ENCODE assay signal across 22 mouse cellular contexts in the genomic region with DNA sequence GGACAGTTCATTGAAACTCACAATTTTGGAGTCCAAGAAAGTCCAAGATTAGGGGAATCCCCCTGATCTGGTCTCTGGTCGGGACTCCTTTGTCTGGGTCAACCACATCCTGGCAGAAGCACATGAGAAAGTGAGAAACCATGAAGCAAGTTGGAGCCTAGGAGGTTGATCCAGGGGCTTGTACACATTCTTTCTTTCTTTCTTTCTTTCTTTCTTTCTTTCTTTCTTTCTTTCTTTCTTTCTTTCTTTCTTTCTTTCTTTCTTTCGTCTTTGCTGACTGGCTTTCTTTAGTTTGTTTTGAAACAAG. TPM values are rescaled to one million over a fixed set of nuclear protein-coding genes. Genes with fewer than 3 reads are reported as not detected.
DNase-seq lines count a peak whose midpoint lies in the region; ATAC-seq and TF ChIP-seq lines count a peak whose summit lies in the region.
"Had no signal": no experiment of that assay in that cellular context is flagged by ENCODE, and none has a peak within 500 bp of the region (broad histone marks: within the 10 kb centered on the region; RNA-seq: fewer than 3 reads in every experiment).

No protein-coding gene starts in this region.

- no peak overlapping the region for H3K4me3 ChIP-seq in CH12.LX (replicated peaks in 1 of 3; ENCODE audit: low read depth in 2 of 3, low read length in 2 of 3, poor library complexity in 1 of 3)
- H3K4me3 ChIP-seq: forebrain, embryonic 10.5 days; forebrain, embryonic 13.5 days; hindbrain, embryonic 10.5 days; hindbrain, embryonic 13.5 days had no signal

- TF ChIP-seq EP300 in CH12.LX (IDR thresholded peaks at IDR 0.05; ENCODE audit: low read length): peak; percentile 84

- ATAC-seq in inflammation-experienced regulatory T-cells, adult 6 months: peak; percentile 34
- ATAC-seq in neutrophil, adult 5-6 weeks (ENCODE audit: extremely low read depth, insufficient number of reproducible peaks, low FRiP score, poor library complexity, severe bottlenecking): peak; percentile 32; the same call in 1 of the 2 replicates
- ATAC-seq: forebrain, embryonic 13.5 days; forebrain, embryonic 16.5 days; hindbrain, embryonic 16.5 days; intestine, embryonic 16.5 days had no signal

- no peak for TF ChIP-seq CTCF in CH12.LX (conservative IDR thresholded peaks at IDR 0.05 in 1 of 2, IDR thresholded peaks at IDR 0.05 in 1 of 2; ENCODE audit: low read depth in 2 of 2, low read length in 2 of 2)

- in situ Hi-C loops in CH12.LX (cut with MboI; ENCODE audit: low pct_ligation_motif_present, low pct_unique_long_range_greater_than_20kb, low sequenced_read_pairs): no loop called here

- TF ChIP-seq RAD21 in CH12.LX (IDR thresholded peaks at IDR 0.05; ENCODE audit: low read depth, low read length): no peak; the same call in 1 of the 2 replicates

- DNase-seq in CH12.LX (ENCODE audit: extremely low read depth): no peak
- DNase-seq in heart, postnatal 4 days: no peak
- no peak for DNase-seq in left cerebral cortex, adult 18-20 months (ENCODE audit: low spot score in 2 of 2)
- no peak for DNase-seq in cerebellum, adult 11-12 months
- DNase-seq: adrenal gland, adult 2 months; adrenal gland, postnatal 14 days; cerebellum, adult 11 months; cerebellum, adult 8-10 months; cerebellum, postnatal 10 days; cerebellum, postnatal 36 days; gastrocnemius, postnatal 10 days; gastrocnemius, postnatal 36 days had no signal

- H3K9me3 ChIP-seq in CH12.LX (replicated peaks; ENCODE audit: low read length): no peaks in the 10 kb centered on the region
- H3K9me3 ChIP-seq: forebrain, embryonic 10.5 days; forebrain, embryonic 13.5 days; hindbrain, embryonic 10.5 days; hindbrain, embryonic 13.5 days had no signal

- H3K4me2 ChIP-seq in CH12.LX (ENCODE audit: insufficient read depth, low read depth, poor library complexity, severe bottlenecking): peak overlapping the region; percentile 82
- H3K4me2 ChIP-seq: forebrain, embryonic 13.5 days; heart, embryonic 11.5 days; hindbrain, embryonic 13.5 days had no signal

- dilution Hi-C loops in CH12.LX (cut with MboI; ENCODE audit: extremely low pct_ligation_motif_present, extremely low pct_unique_long_range_greater_than_20kb, low sequenced_read_pairs): no loop called here

- peaks cover 55 to 89% of the 10 kb centered on the region in 2 experiments for H3K4me1 ChIP-seq in CH12.LX (ENCODE audit: control insufficient read depth in 1 of 2, insufficient read depth in 2 of 2)

- peak overlapping the region; percentile 99 for H3K27ac ChIP-seq in CH12.LX (ENCODE audit: insufficient read depth, low read depth)
- H3K27ac ChIP-seq: forebrain, embryonic 10.5 days; forebrain, embryonic 13.5 days; hindbrain, embryonic 10.5 days; hindbrain, embryonic 13.5 days had no signal

- no peaks in the 10 kb centered on the region for H3K36me3 ChIP-seq in CH12.LX (replicated peaks in 1 of 2; ENCODE audit: control insufficient read depth in 1 of 2, insufficient read depth in 1 of 2, low read length in 1 of 2)
- H3K36me3 ChIP-seq: forebrain, embryonic 10.5 days; hindbrain, embryonic 10.5 days; hindbrain, embryonic 13.5 days had no signal

- no peaks in the 10 kb centered on the region for H3K27me3 ChIP-seq in CH12.LX (replicated peaks)

- no peak for TF ChIP-seq POLR2A in CH12.LX (IDR thresholded peaks at IDR 0.05; ENCODE audit: low read depth, low read length)

- H3K79me2 ChIP-seq in CH12.LX (replicated peaks; ENCODE audit: control insufficient read depth, extremely low read depth, insufficient read depth, poor library complexity, severe bottlenecking): peaks cover 3% of the 10 kb centered on the region; the same call in 1 of the 2 replicates

- H3K9ac ChIP-seq in CH12.LX (ENCODE audit: insufficient read depth, low read depth): no peak overlapping the region
- H3K9ac ChIP-seq: forebrain, embryonic 13.5 days; hindbrain, embryonic 13.5 days had no signal

TF ChIP-seq in CH12.LX, 34 proteins besides CTCF, POLR2A, EP300 and RAD21:
- TF ChIP-seq CHD2 (IDR thresholded peaks at IDR 0.05; ENCODE audit: low read length) (peak; percentile 71; the same call in 1 of the 2 replicates), ELF1 (IDR thresholded peaks at IDR 0.05; ENCODE audit: low read depth, low read length) (no peak), MAFK (IDR thresholded peaks at IDR 0.05; ENCODE audit: insufficient replicate concordance, low read length) (0 out of 2 replicates have a peak, but pooled peaks have one; percentile 52), MEF2A (IDR thresholded peaks at IDR 0.05; ENCODE audit: borderline replicate concordance, low read depth, low read length) (peak; percentile 86), RCOR1 (conservative IDR thresholded peaks at IDR 0.05; ENCODE audit: low read depth, low read length) (peak; percentile 84; the same call in 1 of the 2 replicates), MAX (IDR thresholded peaks at IDR 0.05; ENCODE audit: low read length) (peak; percentile 56; the same call in 1 of the 2 replicates), MXI1 (IDR thresholded peaks at IDR 0.05; ENCODE audit: low read depth, low read length) (0 out of 2 replicates have a peak, but pooled peaks have one; percentile 9), E2F4 (IDR thresholded peaks at IDR 0.05; ENCODE audit: insufficient replicate concordance, low read depth, low read length) (no peak), HCFC1 (IDR thresholded peaks at IDR 0.05; ENCODE audit: low read depth, low read length) (peak; percentile 15; the same call in 1 of the 2 replicates), USF1 (IDR thresholded peaks at IDR 0.05; ENCODE audit: low read depth, low read length) (no peak), KAT2A (IDR thresholded peaks at IDR 0.05; ENCODE audit: insufficient replicate concordance, low read length) (0 out of 2 replicates have a peak, but pooled peaks have one; percentile 58), ZC3H11A (IDR thresholded peaks at IDR 0.05; ENCODE audit: low read depth, low read length) (no peak), TCF12 (IDR thresholded peaks at IDR 0.05; ENCODE audit: low read depth, low read length) (peak; percentile 70), ETS1 (conservative IDR thresholded peaks at IDR 0.05; ENCODE audit: low read depth, low read length) (peak; percentile 84)

RNA-seq across cellular contexts. Expression of gene Cd83, which starts 9.2 kb away (rescaled TPM):
- total RNA-seq in CH12.LX (2012; rRNA removed) (103 and 129 TPM in 2 replicates), CH12.LX (2014; rRNA removed) (298 and 307 TPM in 2 replicates)
- 106 and 109 TPM in 2 replicates for polyA plus RNA-seq in CH12.LX (2012; ENCODE audit: insufficient read length, low read depth)
- 100 to 1,000 TPM; 115 to 333 (median 260) TPM for polyA plus RNA-seq in inflammation-experienced regulatory T-cells, adult 6 months (2017; shearing (Covaris generic))
- total RNA-seq in neutrophil, adult 5-6 weeks (2017): 81.4 and 89.3 TPM in 2 replicates
- 1 to 10 TPM; 2.3 to 2.7 TPM for total RNA-seq in heart, postnatal 4 days (2021)
- total RNA-seq in left cerebral cortex, adult 18-20 months (2021): 10 to 100 TPM in 1 of 2 experiments, 1 to 10 TPM in 1; 9.7 to 12.7 TPM
